Mouse (Mus musculus) bone marrow, adult 2 months (tissue): ENCODE data around the gene Vmp1.

Experiments used
- CTCF ChIP-seq: fragments of 200-500 bp; IDR thresholded peaks from 2 replicates; pipeline ENCODE4 v1.5.1; 2011; ENCODE audit warnings: low read length, control low read depth; ENCODE audit not compliant: control insufficient read depth, insufficient read depth
- POLR2A ChIP-seq: fragments of 200-500 bp; IDR thresholded peaks from 2 replicates; pipeline ENCODE4 v1.6.1; 2011; ENCODE audit warnings: low read depth, mild to moderate bottlenecking, control low read depth, low read length, borderline replicate concordance; ENCODE audit not compliant: control insufficient read depth

- TF ChIP-seq POLR2A (no peak), CTCF (no peak)
Observed at GRCm38 (mm10) chr11:86570261-86570746, 113.3 kb downstream of the Vmp1 start.
